Mouse (Mus musculus): ENCODE data around the gene Utp14a.

DNA sequence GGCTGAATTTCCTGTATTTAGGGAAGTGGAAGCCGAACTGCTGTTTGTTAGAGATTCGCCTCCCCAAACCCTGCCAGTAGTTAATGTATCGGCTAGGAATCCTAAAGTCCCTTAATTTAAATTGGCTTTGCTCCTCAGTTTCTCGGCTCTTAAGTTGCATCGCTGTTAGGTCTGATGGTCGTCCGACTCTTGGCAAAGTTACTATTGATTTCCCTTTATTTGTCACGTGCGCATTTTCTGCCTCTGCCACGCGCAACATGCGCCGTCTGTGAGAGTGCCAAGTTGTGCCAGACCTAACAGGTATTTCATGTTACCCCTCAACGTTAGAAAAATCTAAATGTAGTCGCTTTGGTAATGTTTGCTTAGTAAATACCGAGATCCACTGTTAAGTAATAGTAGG lies 349 bp downstream of the Utp14a start:
- peak; percentile 39 for TF ChIP-seq USF1 (IDR thresholded peaks at IDR 0.05; ENCODE audit: low read depth)
- no peak for TF ChIP-seq POLR2A (IDR thresholded peaks at IDR 0.05; ENCODE audit: insufficient read length, low read depth)
- TF ChIP-seq POLR2AphosphoS2 (IDR thresholded peaks at IDR 0.05; ENCODE audit: insufficient read length, low read depth), result no peak
- no peak for TF ChIP-seq CEBPB (IDR thresholded peaks at IDR 0.05; ENCODE audit: insufficient read depth, poor library complexity, severe bottlenecking)
- no peak for TF ChIP-seq MYOG (IDR thresholded peaks at IDR 0.05; ENCODE audit: control insufficient read depth in 1 of 3, insufficient read depth in 1 of 3, insufficient read length in 2 of 3, low read depth in 2 of 3)
- TF ChIP-seq TCF3 (IDR thresholded peaks at IDR 0.05; ENCODE audit: insufficient read length, low read depth), result no peak
- TF ChIP-seq E2F4 (IDR thresholded peaks at IDR 0.05; ENCODE audit: insufficient read depth), result no peak
